Mouse (Mus musculus) lung, embryonic 14.5 days (tissue): ENCODE measurements at regions not wholly inside any gene's neighbourhood (a gene's known extent, or its start where the extent isn't known, plus 50 kb on each side); places are given as distances from the start of the nearest gene placed in this dataset.

Experiments used
- ATAC-seq: fragments of 200-750 bp; cut with Nextera tagmentation; 2 replicates; pipeline ENCODE4 v1.8.0; 2017; ENCODE audit warnings: mild to moderate bottlenecking, moderate TSS enrichment, moderate library complexity; ENCODE audit not compliant: insufficient read depth
- DNase-seq: peaks from one replicate; pipeline ENCODE4 v3.0.0-alpha.2; 2015
- H3K27ac ChIP-seq: fragments of 300-500 bp; sonication (generic); 2 replicates; pipeline ENCODE4 v1.5.1; 2014; ENCODE audit warnings: low read depth, mild to moderate bottlenecking, moderate library complexity
- H3K27me3 ChIP-seq: fragments of 300-500 bp; sonication (generic); 2 replicates; pipeline ENCODE4 v1.6.1; 2014; ENCODE audit warnings: low read length, control low read depth; ENCODE audit not compliant: insufficient read depth
- H3K36me3 ChIP-seq: fragments of 300-500 bp; sonication (generic); 2 replicates; pipeline ENCODE4 v1.6.1; 2014; ENCODE audit warnings: control low read depth; ENCODE audit not compliant: insufficient read depth
- H3K4me1 ChIP-seq: fragments of 300-500 bp; sonication (generic); 2 replicates; pipeline ENCODE4 v1.6.1; 2014; ENCODE audit warnings: antibody characterized with exemption, control low read depth; ENCODE audit not compliant: insufficient read depth
- H3K4me2 ChIP-seq: fragments of 300-500 bp; sonication (generic); 2 replicates; pipeline ENCODE4 v1.6.1; 2014; ENCODE audit warnings: mild to moderate bottlenecking
- H3K4me3 ChIP-seq: fragments of 300-500 bp; sonication (generic); 2 replicates; pipeline ENCODE4 v1.5.1; 2014; ENCODE audit warnings: low read depth, low read length
- H3K9ac ChIP-seq: fragments of 300-500 bp; sonication (generic); 2 replicates; pipeline ENCODE4 v1.6.1; 2014
- H3K9me3 ChIP-seq: fragments of 300-500 bp; sonication (generic); 2 replicates; pipeline ENCODE4 v1.6.1; 2016; ENCODE audit warnings: low read depth, low read length, control low read depth
- CTCF ChIP-seq: IDR thresholded peaks from 2 replicates; pipeline ENCODE4 v1.5.1; 2016; ENCODE audit warnings: antibody characterized with exemption, low read depth
- WGBS: fragments of 180-500 bp; shearing (Covaris S2); extraction: QIAGEN DNeasy Blood & Tissue Kit; methylation state at CpG from one replicate; pipeline ENCODE4 v1.1.7; 2014; 5-methylcytosine and 5-hydroxymethylcytosine counted together

GRCm38 (mm10) chr7:64050826-64051401 lies 102.7 kb upstream of the Trpm1 start:
- 75% methylated on average over 3 of the region's 3 CpGs for whole genome bisulfite sequencing
- peaks cover 6% of the 10 kb centered on the region; the same call in 1 of the 2 replicates for H3K4me1 ChIP-seq
- TF ChIP-seq CTCF, result no peak
- no peak overlapping the region for H3K27ac ChIP-seq
- H3K9ac ChIP-seq, result no peak overlapping the region
- H3K4me2 ChIP-seq, result no peak overlapping the region
- no peak for DNase-seq
- H3K36me3 ChIP-seq, result no peaks in the 10 kb centered on the region
- H3K27me3 ChIP-seq, result no peaks in the 10 kb centered on the region
- H3K9me3 ChIP-seq, result no peaks in the 10 kb centered on the region
- no peak overlapping the region for H3K4me3 ChIP-seq
- no peak for ATAC-seq

GRCm38 (mm10) chr7:64050246-64050645 lies 103.4 kb upstream of the Trpm1 start:
- DNase-seq (peak; percentile 20), ATAC-seq (no peak)
- no peak overlapping the region for H3K9ac ChIP-seq
- no peak overlapping the region for H3K4me2 ChIP-seq
- WGBS, result 67% methylated on average over 5 of the region's 5 CpGs
- no peaks in the 10 kb centered on the region for H3K36me3 ChIP-seq
- no peak overlapping the region for H3K4me3 ChIP-seq
- no peak for TF ChIP-seq CTCF
- H3K27ac ChIP-seq, result peak overlapping the region; percentile 50; the same call in 1 of the 2 replicates
- H3K4me1 ChIP-seq, result peaks cover 6% of the 10 kb centered on the region; the same call in 1 of the 2 replicates
- H3K27me3 ChIP-seq, result no peaks in the 10 kb centered on the region
- no peaks in the 10 kb centered on the region for H3K9me3 ChIP-seq

- Histone ChIP-seq H3K4me3 (peak overlapping the region; percentile 38; the same call in 1 of the 2 replicates), H3K4me2 (peak overlapping the region; percentile 71), H3K4me1 (peaks cover 6% of the 10 kb centered on the region; the same call in 1 of the 2 replicates), H3K27ac (peak overlapping the region; percentile 56; the same call in 1 of the 2 replicates), H3K36me3 (no peaks in the 10 kb centered on the region), H3K9me3 (no peaks in the 10 kb centered on the region), H3K9ac (peak overlapping the region; percentile 55; the same call in 1 of the 2 replicates), H3K27me3 (no peaks in the 10 kb centered on the region)
- no peak for TF ChIP-seq CTCF
- DNase-seq (no peak), ATAC-seq (peak; percentile 36)
- 52% methylated on average over 11 of the region's 11 CpGs for WGBS
These were observed 104.3 kb upstream of the Trpm1 start for GRCm38 (mm10) chr7:64049183-64049965.

- peak overlapping the region; percentile 56; the same call in 1 of the 2 replicates for H3K27ac ChIP-seq
- H3K36me3 ChIP-seq, result no peaks in the 10 kb centered on the region
- TF ChIP-seq CTCF, result peak; percentile 51
- ATAC-seq (peak; percentile 95), DNase-seq (peak; percentile 88)
- peaks cover 6% of the 10 kb centered on the region; the same call in 1 of the 2 replicates for H3K4me1 ChIP-seq
- peak overlapping the region; percentile 71 for H3K4me2 ChIP-seq
- H3K9me3 ChIP-seq, result no peaks in the 10 kb centered on the region
- WGBS, result 3% methylated on average over 20 of the region's 21 CpGs
- no peaks in the 10 kb centered on the region for H3K27me3 ChIP-seq
- H3K9ac ChIP-seq, result peak overlapping the region; percentile 55
- H3K4me3 ChIP-seq, result peak overlapping the region; percentile 38
These were observed 105.0 kb upstream of the Trpm1 start for GRCm38 (mm10) chr7:64048452-64049182.

- WGBS, result 66% methylated on average over 4 of the region's 4 CpGs
- no peak for DNase-seq
- peak overlapping the region; percentile 71 for H3K4me2 ChIP-seq
- H3K27ac ChIP-seq, result no peak overlapping the region
- no peak overlapping the region for H3K9ac ChIP-seq
- H3K9me3 ChIP-seq, result no peaks in the 10 kb centered on the region
- H3K4me3 ChIP-seq, result no peak overlapping the region
- TF ChIP-seq CTCF, result no peak
- ATAC-seq, result no peak
- no peaks in the 10 kb centered on the region for H3K27me3 ChIP-seq
- no peaks in the 10 kb centered on the region for H3K36me3 ChIP-seq
- H3K4me1 ChIP-seq, result peaks cover 6% of the 10 kb centered on the region; the same call in 1 of the 2 replicates
These were observed 105.8 kb upstream of the Trpm1 start for GRCm38 (mm10) chr7:64047831-64048230.

GRCm38 (mm10) chr7:64045292-64045691 lies 106.6 kb upstream of the Klf13 start:
- Histone ChIP-seq H3K27ac (no peak overlapping the region), H3K9ac (no peak overlapping the region), H3K4me3 (no peak overlapping the region), H3K4me1 (peaks cover 6% of the 10 kb centered on the region; the same call in 1 of the 2 replicates), H3K27me3 (no peaks in the 10 kb centered on the region), H3K9me3 (no peaks in the 10 kb centered on the region), H3K36me3 (no peaks in the 10 kb centered on the region), H3K4me2 (no peak overlapping the region)
- DNase-seq, result no peak
- whole genome bisulfite sequencing, result 69% methylated on average over 3 of the region's 3 CpGs
- TF ChIP-seq CTCF, result no peak
- ATAC-seq, result no peak
